Mouse (Mus musculus) kidney, adult 9 months (tissue): ENCODE measurements around the gene Lamb3.

ENCODE experiments used
- DNase-seq: peaks from one replicate; pipeline ENCODE4 v3.0.0; 2022

Lamb3 gene

DNA sequence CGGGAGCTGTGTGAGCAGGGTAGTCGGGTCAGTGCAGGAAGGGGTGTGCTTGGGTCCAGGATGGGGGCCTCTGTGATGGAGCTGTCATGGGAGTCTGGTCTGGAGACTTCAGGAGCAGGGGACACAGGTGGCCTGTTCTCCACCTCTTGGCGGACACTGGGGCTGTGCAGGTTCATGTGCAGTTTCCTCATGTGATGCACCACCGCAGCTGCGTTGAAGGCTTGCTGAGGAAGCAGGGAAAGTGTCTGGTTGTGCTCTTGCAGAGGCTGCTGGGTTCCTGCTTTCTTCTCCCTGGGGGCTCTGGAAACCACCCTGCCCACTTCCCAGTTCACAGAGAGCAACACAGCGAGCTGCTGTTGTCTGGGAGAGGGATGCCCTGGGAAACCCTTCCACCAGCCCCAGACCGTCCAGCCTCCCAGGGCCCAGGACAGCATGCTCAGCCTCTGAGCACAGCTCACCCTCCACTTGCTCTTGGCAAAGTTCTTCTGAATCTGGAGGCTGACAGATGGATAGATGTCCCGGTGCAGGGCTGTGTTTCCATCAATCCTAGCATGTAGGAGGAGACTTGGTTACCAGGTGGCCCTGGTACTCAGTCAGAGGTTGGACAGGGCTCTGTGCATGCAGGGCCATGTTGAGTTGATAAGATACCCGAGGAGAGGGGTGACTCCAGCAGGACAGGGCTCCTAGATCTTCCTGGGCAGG, 140.9 kb downstream of the Lamb3 start:
- DNase-seq = no peak

GRCm38 (mm10) chr1:193349702-193350545, 142.4 kb downstream of the Lamb3 start:
- no peak for DNase-seq

GRCm38 (mm10) chr1:193350546-193350801, 143.0 kb downstream of the Lamb3 start:
- DNase-seq = no peak

DNA sequence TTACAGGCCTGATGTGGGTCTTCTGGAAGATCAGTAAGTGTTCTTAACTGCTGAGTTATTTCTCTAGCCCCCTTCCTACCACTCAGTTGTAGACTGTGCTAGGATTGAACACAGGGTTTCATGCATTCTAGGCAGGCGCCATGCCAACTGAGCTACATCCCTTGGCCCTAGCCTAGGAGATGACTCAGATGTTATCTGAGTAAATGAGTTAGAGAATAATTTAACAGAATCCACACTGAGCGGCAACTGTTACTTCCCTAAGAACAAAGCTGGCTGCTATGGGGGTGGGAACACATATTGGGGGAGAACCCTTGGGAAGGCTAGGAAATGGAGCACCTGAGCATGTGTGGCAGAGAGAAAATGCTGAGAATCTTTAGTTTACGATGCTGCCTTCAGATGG, 144.1 kb downstream of the Lamb3 start:
- DNase-seq = peak; percentile 63

DNA sequence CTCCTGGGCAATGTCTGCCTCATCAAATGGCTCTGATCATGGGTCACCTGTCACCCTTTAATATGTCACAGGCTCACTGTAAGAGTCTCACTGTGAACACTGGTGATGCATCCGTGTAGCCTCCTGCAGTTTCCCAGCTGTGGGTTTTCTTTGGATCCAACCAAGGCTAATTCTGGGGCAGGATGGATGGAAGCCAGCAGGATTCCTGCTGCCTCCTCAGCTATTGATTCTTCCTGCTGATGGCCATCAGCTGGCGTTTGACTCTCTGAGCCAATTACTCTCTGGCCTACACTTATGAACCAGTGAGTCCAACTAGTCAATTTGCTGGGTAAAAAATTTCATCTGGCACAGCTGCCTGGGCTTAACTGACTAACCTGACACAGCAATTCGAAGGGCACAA, 151.7 kb downstream of the Lamb3 start:
- no peak for DNase-seq

DNA sequence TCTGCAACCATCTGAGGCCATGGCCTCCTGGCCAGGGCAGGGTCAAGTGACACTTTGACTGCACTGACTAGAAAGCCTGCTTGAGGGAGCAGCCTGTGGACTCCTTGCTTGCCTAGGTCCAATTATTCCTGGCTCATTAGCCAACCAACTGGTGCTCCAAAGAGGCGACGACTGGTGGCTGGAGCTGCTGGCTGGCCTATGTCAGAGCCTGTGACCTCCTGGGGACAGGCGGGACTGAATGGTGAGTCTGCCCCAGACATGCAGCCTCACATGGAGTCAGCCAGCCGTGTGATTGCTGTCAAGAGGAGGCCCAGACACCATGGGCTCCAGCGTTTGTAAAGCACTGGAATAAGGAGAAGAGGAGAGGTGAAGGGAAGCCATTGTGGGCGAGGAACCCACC, 153.7 kb downstream of the Lamb3 start:
- no peak for DNase-seq

- DNase-seq = no peak
Measured at GRCm38 (mm10) chr1:193362078-193362477, 154.6 kb downstream of the Lamb3 start.

GRCm38 (mm10) chr1:193363801-193364231, 156.3 kb downstream of the Lamb3 start:
- peak; percentile 70 for DNase-seq

- DNase-seq = no peak
Measured at GRCm38 (mm10) chr1:193368055-193368454, 160.6 kb downstream of the Lamb3 start.

DNA sequence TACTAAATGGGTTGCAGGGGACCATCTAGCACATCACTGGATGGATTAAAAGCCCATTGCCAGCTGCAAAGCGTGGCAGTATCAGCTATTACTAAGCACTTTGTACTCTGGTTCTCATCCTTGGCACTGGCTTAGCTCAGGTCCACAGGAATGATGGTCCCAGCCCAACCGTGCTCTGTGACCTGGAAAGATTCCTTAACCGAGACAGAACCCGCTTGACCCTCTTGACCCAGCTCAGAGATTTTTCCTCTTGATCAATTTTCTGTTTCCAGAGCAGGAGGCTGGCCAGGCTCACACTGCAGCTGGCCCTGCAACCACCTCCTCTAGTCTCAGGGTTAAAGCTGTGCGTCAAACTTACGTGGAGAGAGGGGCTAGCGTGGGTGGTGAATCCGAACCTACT, 161.6 kb downstream of the Lamb3 start:
- DNase-seq = peak; percentile 70

DNA sequence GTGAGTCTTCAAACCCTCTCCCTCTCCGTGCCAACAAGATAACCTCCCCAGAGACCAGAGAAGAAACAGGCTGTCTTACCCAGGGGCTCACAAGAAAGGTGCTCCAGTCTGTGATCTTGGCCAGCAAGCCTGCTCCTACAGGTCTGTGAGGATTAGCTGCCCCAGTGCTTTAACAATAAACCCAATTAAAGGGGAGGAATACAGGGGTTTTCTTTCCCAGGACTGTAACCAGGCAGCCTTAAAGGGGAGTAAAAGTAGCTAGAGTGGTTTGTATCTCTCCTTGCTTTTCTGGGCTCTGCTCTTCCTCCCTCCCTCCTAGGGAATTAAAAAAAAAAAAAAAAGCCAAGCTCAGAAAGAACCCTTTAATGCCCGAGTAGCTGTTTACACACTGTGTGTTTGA, 162.6 kb downstream of the Lamb3 start, which contains the start of gene Camk1g:
Camk1g (minus strand) TSS at position 203 of the 400 bp plus-strand sequence.
- DNase-seq = peak; percentile 30

DNA sequence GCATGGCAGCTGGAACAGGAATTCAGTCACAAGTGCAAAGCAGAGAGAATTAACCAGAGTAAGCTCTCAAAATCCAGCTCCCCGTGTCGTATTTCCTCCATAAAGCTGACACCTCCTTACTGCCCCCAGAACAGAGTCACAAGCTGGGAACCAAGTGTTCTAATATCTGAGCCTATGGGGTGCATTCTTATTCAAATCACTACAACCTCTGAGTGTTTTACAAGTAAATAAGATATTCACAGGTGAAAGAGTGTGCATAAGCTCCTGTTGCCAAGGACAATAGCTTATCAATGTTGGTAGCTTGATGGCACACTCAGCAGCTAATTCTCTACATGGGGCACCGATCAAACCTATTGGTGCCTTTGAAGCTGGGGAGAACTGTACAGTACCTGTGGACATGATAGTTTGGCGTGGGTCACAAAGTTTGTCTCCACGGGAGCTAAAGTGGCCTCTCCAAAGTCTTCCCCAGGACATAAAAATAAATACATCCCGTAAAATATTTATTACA, 166.5 kb downstream of the Lamb3 start:
- no peak for DNase-seq

GRCm38 (mm10) chr1:193376478-193377134, 169.1 kb downstream of the Lamb3 start:
- DNase-seq = peak; percentile 50

GRCm38 (mm10) chr1:193379634-193380033, 172.1 kb downstream of the Lamb3 start:
- no peak for DNase-seq

GRCm38 (mm10) chr1:193380877-193381276, 173.4 kb downstream of the Lamb3 start:
- no peak for DNase-seq

DNA sequence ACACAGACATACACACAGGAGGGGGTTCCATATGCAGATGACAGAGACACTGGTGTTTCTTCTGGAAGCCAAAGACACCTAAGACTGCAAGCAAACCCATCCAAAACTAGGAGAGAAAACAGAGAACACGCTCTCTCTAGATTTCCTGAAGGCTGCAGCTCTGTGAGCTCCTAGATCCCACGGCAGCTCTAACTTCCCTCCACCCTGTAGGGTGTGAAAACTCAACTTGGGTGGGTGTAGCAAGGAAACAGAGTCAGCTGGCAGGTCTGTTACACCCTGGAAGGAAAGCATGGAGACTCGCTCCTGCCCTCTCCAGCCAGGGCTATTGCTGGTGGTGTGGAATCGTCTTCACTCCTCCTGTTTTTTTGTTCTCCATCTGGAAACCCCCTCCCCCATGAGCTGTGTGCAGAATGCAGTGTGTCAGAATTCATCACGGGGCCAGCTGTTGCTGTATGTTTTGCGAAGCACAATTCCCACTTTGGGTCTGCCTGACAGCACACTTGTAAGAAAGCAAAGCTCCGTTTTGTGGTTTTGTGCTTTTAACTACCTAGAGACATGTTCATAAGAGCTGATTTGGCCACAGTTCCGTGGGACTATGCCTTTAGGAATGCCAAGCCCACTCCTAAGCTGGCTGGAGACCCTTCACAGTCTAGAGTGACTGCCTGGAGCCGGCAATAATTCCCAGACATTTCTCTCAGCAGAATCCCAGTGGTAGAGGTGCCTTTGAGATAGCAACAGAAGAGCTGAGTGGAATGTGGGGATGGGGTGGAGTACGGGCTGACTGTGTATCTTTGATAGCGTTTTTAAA, 174.3 kb downstream of the Lamb3 start:
- DNase-seq = no peak

GRCm38 (mm10) chr1:193382435-193382834, 174.9 kb downstream of the Lamb3 start:
- DNase-seq = peak; percentile 42

- DNase-seq = peak; percentile 64
Measured at GRCm38 (mm10) chr1:193382841-193383462, 175.5 kb downstream of the Lamb3 start.

DNA sequence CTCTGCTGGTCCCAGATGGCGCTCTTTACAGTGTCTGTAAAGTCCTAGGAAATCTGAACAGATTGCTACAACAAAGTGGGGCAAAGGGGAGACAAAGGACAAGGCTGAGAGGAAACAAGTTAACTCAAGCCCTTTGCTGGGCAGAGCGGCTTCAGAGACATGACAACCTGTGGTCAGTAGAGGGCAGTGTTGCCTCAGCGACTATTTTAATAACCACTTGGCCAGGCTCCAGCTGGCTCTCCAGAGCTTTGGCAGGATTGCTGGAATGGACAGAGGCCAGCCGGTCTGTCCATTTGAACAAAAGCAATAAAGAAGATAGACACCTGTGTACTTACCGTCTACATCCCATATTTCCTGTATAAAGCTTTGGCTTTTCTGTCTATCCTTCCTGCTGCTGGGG, 178.6 kb downstream of the Lamb3 start:
- DNase-seq = peak; percentile 92

GRCm38 (mm10) chr1:193387241-193387640, 179.7 kb downstream of the Lamb3 start:
- DNase-seq = no peak

GRCm38 (mm10) chr1:193389505-193389904, 182.0 kb downstream of the Lamb3 start:
- DNase-seq = no peak

DNA sequence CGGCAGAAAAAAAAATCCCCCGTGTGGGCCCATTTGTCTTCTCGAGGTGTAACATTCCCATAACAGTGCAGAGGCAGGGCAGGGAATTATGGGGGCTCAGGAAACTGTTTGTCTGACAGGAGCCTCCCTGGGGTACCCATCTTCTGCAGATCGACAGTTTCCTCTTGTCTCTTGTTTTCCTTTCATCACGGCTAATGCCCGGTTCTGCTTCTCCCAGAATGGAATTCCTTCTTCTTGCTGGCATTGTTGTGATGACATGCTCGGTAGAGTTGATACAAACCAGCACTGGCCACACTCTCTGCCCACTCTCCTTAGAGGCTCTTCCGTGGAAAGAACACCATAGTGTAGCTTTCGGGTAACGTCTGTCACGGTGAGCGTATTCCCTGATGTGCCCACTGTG, 182.5 kb downstream of the Lamb3 start:
- no peak for DNase-seq
